Mouse (Mus musculus): Measurements from ENCODE around the gene Gm7145. TPM values are rescaled to one million over a fixed set of nuclear protein-coding genes. Genes with fewer than 3 reads are reported as not detected.

Gene Gm7145
- polyA plus RNA-seq (2012; rRNA removed) = not detected in 2 replicates

DNA sequence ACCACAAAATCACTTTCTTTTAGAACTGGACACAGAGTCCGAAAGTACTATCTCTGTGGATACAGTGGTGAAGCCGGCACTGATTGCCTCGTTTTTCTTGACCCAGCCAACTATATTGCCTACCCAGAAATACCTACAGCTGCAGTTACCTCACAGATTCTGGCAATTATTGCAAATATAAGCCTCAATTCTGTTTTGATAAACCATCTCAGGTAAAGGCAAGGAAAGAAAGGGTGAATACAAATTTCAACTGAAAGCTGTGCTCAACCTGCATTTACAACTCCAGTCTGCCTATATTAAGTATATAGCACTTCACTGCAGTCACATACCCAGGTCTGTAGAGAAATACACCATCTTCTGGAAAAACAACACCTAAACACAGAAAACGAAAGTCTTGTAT is at the start of gene Gm7145:
TSS of gene Gm7145 (plus strand) at position 301 of the 400 bp plus-strand sequence.

DNA sequence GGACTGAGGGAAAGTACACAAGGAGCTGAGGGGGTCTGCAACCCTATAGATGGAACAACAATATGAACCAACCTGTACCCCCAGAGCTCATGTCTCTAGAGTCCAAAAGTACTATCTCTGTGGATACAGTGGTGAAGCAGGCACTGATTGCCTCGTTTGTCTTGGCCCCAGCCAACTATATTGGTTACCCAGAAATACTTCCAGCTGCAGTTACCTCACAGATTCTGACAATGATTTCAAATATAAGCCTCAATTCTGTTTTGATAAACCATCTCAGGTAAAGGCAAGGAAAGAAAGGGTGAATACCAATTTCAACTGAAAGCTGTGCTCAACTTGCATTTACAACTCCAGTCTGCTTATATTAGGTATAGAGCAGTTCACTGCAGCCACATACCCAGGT is 38.0 kb upstream of the Gm7145 start, which contains the start of gene Gm28168:
TSS of gene Gm28168 (plus strand) at position 301 of the 400 bp plus-strand sequence.

Other genes starting within 250 kb of the Gm7145 start
- not detected in 2 replicates for gene B020011L13Rik, start 184.8 kb upstream of the Gm7145 start, polyA plus RNA-seq (2012; rRNA removed)
- not detected in 2 replicates for gene Gm28360, start 135.9 kb upstream of the Gm7145 start, polyA plus RNA-seq (2012; rRNA removed)
- not detected in 2 replicates for gene Gm28168, start 37.9 kb upstream of the Gm7145 start, polyA plus RNA-seq (2012; rRNA removed)
- gene Gm29106, start 210.6 kb downstream of the Gm7145 start, polyA plus RNA-seq (2012; rRNA removed) = not detected in 2 replicates